Mouse (Mus musculus) heart, postnatal 14 days (tissue): ENCODE data around the gene Gm904. TPM values are rescaled to one million over a fixed set of nuclear protein-coding genes. Genes with fewer than 3 reads are reported as not detected.
"Not testable (repeated sequence)": the region's sequence is repeated elsewhere in the genome, so short reads cannot be mapped to it uniquely, and the experiment has no call there.

Experiments
- DNase-seq, 2 experiments: peaks; one replicate each; pipeline ENCODE4 v3.0.0; 2021 to 2022
- intact Hi-C: fragments of 180-260 bp; cut with DNase I; formaldehyde crosslinking; loops from one replicate; pipeline ENCODE4 v1.15.1; 2025
- long read RNA-seq, 2 experiments: library from polyadenylated mRNA; stranded (forward); transcript quantifications; one replicate each; pipeline ENCODE4 v2.0.0; 2021
- microRNA-seq, 2 experiments: library from miRNA; unstranded; fragments of <30 nt; microRNA quantifications; one replicate each; pipeline ENCODE4 v1.2.0; 2021 to 2022
- total RNA-seq, 2 experiments: library from RNA; stranded (reverse); gene quantifications; 2 replicates each; pipeline ENCODE4 v1.2.3; 2021

Gm904 gene
- not detected for total RNA-seq
- long read RNA-seq, experiment 1: 0 reads
- long read RNA-seq, experiment 2: 0 reads

GRCm38 (mm10) chr13:50642928-50643327 is at the start of gene Gm904:
Gene Gm904 (plus strand): TSS chr13:50643228.
- DNase-seq, intact Hi-C loops: not testable (repeated sequence)

- DNase-seq, intact Hi-C loops: not testable (repeated sequence)
Observed at GRCm38 (mm10) chr13:50648771-50649170, 5.7 kb downstream of the Gm904 start.

Small RNAs within 50 kb of the gene (microRNA-seq; reads per million reads assigned to microRNA genes)
- gene Gm23952 (0 reads per million in 2 experiments), gene Mir683-2 (0 reads per million in 2 experiments)

Other genes with a start within 250 kb of the Gm904 start
- gene Fbxw17, start 225.4 kb upstream of the Gm904 start, total RNA-seq: 1 to 10 TPM; 7.3 to 7.9 TPM
- not detected for gene Gm47429, start 199.3 kb upstream of the Gm904 start, total RNA-seq
- gene Nutm2, start 175.9 kb upstream of the Gm904 start, total RNA-seq: not detected
- not detected for gene Gm8765, start 55.1 kb downstream of the Gm904 start, total RNA-seq